Mouse (Mus musculus) lung, embryonic 15.5 days (tissue): Measurements from ENCODE around the gene Tbc1d22a. TPM values are rescaled to one million over a fixed set of nuclear protein-coding genes. Genes with fewer than 3 reads are reported as not detected.
"Not testable (repeated sequence)": the region's sequence is repeated elsewhere in the genome, so short reads cannot be mapped to it uniquely, and the experiment has no call there.

Experiments
- ATAC-seq: fragments of 200-750 bp; cut with Nextera tagmentation; 2 replicates; pipeline ENCODE4 v1.8.0; 2017; ENCODE audit warnings: moderate number of reproducible peaks, borderline replicate concordance; ENCODE audit not compliant: low FRiP score, low TSS enrichment; ENCODE audit errors: extremely low read depth
- H3K27ac ChIP-seq: fragments of 300-500 bp; sonication (generic); 2 replicates; pipeline ENCODE4 v1.5.1; 2015; ENCODE audit warnings: moderate library complexity, mild to moderate bottlenecking, inconsistent platforms
- H3K27me3 ChIP-seq: fragments of 300-500 bp; sonication (generic); 2 replicates; pipeline ENCODE4 v1.6.1; 2015; ENCODE audit warnings: inconsistent platforms
- H3K36me3 ChIP-seq: fragments of 300-500 bp; sonication (generic); 2 replicates; pipeline ENCODE4 v1.6.1; 2015; ENCODE audit warnings: inconsistent platforms
- H3K4me1 ChIP-seq: fragments of 300-500 bp; sonication (generic); 2 replicates; pipeline ENCODE4 v1.6.1; 2015; ENCODE audit warnings: inconsistent platforms
- H3K4me2 ChIP-seq: fragments of 300-500 bp; sonication (generic); 2 replicates; pipeline ENCODE4 v1.6.1; 2015; ENCODE audit warnings: inconsistent platforms, mild to moderate bottlenecking, moderate library complexity
- H3K4me3 ChIP-seq: fragments of 300-500 bp; sonication (generic); 2 replicates; pipeline ENCODE4 v1.5.1; 2015; ENCODE audit warnings: mild to moderate bottlenecking, inconsistent platforms
- H3K9ac ChIP-seq: fragments of 300-500 bp; sonication (generic); 2 replicates; pipeline ENCODE4 v1.6.1; 2015; ENCODE audit warnings: inconsistent platforms
- H3K9me3 ChIP-seq: fragments of 300-500 bp; sonication (generic); 2 replicates; pipeline ENCODE4 v1.6.1; 2016; ENCODE audit warnings: inconsistent platforms
- WGBS: fragments of 180-500 bp; shearing (Covaris S2); methylation state at CpG from one replicate; pipeline ENCODE4 v1.1.7; 2015; 5-methylcytosine and 5-hydroxymethylcytosine counted together
- polyA plus RNA-seq: library from polyadenylated mRNA; unstranded; fragments of >200 nt; fragmentation: Nextera tagmentation; extraction: Ambion mirVana; gene quantifications from 2 replicates; pipeline ENCODE4 v1.2.1, GENCODE M21; 2015

Gene Tbc1d22a
- polyA plus RNA-seq, 1 experiment from 2014 or later: 12.4 TPM

DNA sequence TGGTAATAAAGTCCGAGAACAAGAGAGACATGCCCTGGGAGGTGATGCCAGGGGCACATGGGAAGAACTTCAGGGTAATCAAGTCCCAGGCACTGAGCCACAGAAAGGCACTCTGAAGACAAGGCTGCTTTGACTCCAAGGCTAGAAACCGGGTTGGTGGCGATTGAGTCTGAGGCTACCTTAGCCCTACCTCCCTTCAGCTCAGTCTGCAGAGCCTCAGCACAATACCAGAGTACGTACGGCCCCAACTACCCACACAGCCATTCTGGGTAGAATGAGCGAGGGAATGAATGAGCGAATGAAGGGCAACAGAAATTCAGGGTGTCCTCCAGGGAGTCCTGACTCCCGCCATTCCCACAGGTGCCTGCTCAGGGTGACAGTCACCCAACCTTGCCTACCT, 30.8 kb upstream of the Tbc1d22a start:
- Histone ChIP-seq H3K27me3 (no peaks in the 10 kb centered on the region), H3K36me3 (no peaks in the 10 kb centered on the region), H3K4me1 (peaks cover 62% of the 10 kb centered on the region), H3K4me3 (no peak overlapping the region), H3K9ac (no peak overlapping the region), H3K27ac (no peak overlapping the region), H3K4me2 (peak overlapping the region; percentile 32), H3K9me3 (no peaks in the 10 kb centered on the region)
- 92% methylated on average over 8 of the region's 8 CpGs for WGBS
- no peak for ATAC-seq

DNA sequence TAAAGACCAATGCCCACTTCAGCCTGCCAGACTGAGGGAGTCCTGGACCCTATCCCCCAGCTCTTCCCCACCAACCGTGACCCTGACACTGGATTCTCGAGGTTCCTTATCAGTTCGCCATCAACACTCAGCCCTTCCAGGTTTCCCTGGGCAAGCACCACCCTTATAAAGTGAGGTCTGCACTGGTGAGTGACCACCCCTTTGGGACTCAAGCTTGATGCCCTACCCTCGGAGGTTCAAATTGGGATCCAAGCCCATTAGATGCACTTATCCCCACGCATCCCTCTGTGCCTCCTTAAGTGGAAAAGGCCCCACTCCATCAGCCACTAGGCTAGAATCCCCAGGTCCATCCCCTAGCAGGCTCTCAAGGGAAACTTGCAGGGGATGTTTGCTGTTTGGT, 30.2 kb upstream of the Tbc1d22a start:
- Histone ChIP-seq H3K4me2 (peak overlapping the region; percentile 88), H3K9ac (peak overlapping the region; percentile 81; the same call in 1 of the 2 replicates), H3K27ac (peak overlapping the region; percentile 80), H3K4me1 (peaks cover 64% of the 10 kb centered on the region), H3K36me3 (no peaks in the 10 kb centered on the region), H3K9me3 (no peaks in the 10 kb centered on the region), H3K4me3 (peak overlapping the region; percentile 69), H3K27me3 (no peaks in the 10 kb centered on the region)
- 56% methylated on average over 5 of the region's 5 CpGs for WGBS
- no peak for ATAC-seq

DNA sequence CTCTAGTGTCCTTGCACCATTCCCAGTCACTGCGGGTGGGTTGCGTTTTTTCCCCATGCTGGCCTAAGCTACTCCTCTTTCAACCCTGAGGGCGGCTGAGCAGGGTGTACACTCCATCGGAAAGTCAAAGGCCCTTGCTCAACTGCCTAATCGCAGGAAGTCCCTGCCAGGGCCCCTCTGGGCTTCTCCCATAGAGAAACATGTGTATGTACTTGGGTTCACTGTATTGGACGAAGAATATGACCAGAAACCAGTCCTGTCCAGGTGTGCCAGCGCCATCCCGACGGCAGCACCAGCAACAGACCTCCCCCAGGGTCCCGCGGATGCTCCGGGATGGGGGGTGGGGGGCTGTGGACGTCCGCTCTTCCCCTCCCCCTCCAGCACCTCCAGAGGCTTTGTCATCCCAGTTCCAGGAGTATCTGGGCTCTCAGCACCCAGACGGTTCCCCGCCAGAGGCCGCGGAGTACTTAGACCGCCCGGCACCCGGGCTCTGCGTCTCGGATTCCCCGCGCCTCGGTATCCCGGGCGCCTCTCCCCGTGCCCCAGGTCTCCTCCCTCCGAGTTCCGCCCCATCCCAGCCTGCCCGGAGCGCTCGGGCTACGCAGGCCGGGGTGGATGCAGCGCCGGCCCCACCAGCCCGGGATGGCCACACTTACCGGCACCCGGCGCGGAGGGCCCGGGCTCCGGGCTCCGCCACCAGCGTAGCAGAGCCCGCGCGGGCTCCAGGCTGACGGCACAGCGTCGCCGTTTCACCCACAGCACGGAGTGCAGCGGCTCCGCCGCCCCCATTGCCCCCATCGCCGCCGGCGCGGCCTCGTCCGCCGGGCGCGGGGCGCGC, 29.2 kb upstream of the Tbc1d22a start:
- Histone ChIP-seq H3K27ac (peak overlapping the region; percentile 80), H3K4me3 (peak overlapping the region; percentile 69), H3K27me3 (no peaks in the 10 kb centered on the region), H3K9me3 (no peaks in the 10 kb centered on the region), H3K4me1 (peaks cover 71% of the 10 kb centered on the region), H3K4me2 (peak overlapping the region; percentile 88), H3K36me3 (no peaks in the 10 kb centered on the region), H3K9ac (peak overlapping the region; percentile 81)
- peak; percentile 43 for ATAC-seq
- under 1% methylated on average over 70 of the region's 70 CpGs for WGBS

DNA sequence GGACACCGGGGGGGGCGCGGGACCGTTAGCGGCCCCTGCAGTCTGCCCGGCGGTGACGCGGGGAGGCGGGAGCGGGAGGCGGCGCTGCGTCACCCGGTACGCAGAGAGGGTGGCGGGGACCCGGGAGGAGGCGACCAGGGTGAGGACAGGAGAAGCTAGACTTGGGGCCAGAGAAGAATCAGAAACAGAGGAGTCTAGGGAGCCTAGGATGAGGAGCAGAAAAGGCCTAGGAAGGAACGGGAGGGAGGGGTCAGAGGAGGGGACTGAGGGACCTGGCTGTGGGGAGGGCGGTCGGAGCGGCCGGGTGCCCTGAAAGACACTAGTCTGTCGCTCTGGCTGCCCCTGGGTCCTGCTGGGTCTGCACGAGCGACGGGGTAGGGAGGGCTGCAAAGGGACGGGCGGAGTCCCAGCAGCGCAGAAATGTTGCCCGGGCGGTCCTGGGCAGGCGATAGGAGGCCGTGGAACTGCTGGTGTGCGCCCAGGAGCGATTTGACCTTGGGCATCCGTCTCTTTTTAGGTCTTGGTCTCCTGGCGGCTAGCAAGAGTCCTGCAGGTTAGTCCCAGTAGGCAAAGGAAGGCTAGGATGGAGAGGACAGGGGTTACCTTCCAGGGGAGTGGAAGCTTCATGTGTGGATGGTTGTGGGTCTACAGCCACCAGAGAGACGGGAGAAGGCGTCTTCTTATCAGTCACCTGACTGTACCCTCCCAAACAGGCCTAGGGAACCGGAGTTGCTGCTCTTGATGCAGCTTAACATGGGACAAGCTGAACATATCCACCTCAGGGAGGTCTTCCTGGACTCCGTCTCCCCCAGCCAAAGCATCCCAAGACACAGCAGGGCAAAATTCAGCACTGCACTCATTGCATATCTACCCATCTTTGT, 28.3 kb upstream of the Tbc1d22a start, which contains the start of gene Cerk:
Gene Cerk, minus strand, starts transcription at position 453 of the 881 bp plus-strand sequence.
- WGBS: 4% methylated on average over 43 of the region's 43 CpGs
- Histone ChIP-seq H3K4me1 (peaks cover 69% of the 10 kb centered on the region), H3K36me3 (no peaks in the 10 kb centered on the region), H3K9ac (peak within 1 kb of the TSS; percentile 81), H3K4me3 (peak within 1 kb of the TSS; percentile 69), H3K9me3 (no peaks in the 10 kb centered on the region), H3K4me2 (peak within 1 kb of the TSS; percentile 88), H3K27me3 (no peaks in the 10 kb centered on the region), H3K27ac (peak within 1 kb of the TSS; percentile 80)
- peak; percentile 55 for ATAC-seq

DNA sequence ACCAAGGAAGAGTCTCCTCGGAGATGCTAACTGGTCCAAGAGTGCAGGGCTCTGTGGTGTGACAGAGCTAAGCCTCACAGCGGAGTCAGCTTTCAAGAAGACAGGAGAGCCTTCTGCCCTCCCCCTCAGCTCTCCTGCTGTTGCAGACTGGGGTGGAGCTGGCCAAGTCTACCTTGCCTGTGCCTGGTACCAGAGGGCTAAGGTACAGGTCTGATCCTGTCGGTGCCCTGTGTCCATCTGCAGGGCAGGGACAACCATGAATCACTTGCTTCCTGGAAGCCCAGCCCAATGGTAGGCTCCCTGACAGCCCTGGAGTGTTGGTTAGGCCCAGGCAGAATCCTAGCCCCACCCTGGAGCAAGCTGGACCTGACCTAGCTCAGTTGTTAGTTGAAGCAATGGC, 27.6 kb upstream of the Tbc1d22a start:
- no peaks in the 10 kb centered on the region for H3K9me3 ChIP-seq
- no peaks in the 10 kb centered on the region for H3K36me3 ChIP-seq
- no peak overlapping the region for H3K4me2 ChIP-seq
- H3K27me3 ChIP-seq: no peaks in the 10 kb centered on the region
- 59% methylated on average over 3 of the region's 3 CpGs for WGBS
- H3K27ac ChIP-seq: no peak overlapping the region
- no peak overlapping the region for H3K4me3 ChIP-seq
- no peak for ATAC-seq
- H3K9ac ChIP-seq: no peak overlapping the region
- peaks cover 64% of the 10 kb centered on the region for H3K4me1 ChIP-seq

DNA sequence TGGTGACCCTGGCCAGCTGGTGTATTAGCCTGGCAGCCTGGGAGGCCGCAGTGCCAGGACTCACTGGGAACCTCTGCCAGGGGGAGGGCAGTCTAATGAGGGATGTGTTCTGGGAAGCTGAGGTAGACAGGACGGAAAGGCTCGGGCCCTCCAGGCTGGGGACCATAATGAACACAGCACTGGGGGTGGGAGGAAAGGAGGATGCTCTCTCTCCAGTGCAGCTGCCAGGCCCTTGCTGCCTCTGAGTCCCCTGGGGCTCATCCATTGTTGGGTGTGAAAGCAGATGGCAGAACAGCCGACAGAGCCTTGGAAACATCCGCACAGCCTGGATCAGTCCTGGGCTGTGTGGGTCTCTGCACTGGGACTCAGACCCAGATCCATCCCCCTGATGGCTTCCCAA, 26.1 kb upstream of the Tbc1d22a start:
- no peak for ATAC-seq
- H3K4me2 ChIP-seq: no peak overlapping the region
- peak overlapping the region; percentile 8; the same call in 1 of the 2 replicates for H3K9ac ChIP-seq
- H3K36me3 ChIP-seq: no peaks in the 10 kb centered on the region
- peaks cover 54% of the 10 kb centered on the region for H3K4me1 ChIP-seq
- WGBS: 60% methylated on average over 5 of the region's 5 CpGs
- no peaks in the 10 kb centered on the region for H3K9me3 ChIP-seq
- no peak overlapping the region for H3K4me3 ChIP-seq
- no peaks in the 10 kb centered on the region for H3K27me3 ChIP-seq
- peak overlapping the region; percentile 62 for H3K27ac ChIP-seq

DNA sequence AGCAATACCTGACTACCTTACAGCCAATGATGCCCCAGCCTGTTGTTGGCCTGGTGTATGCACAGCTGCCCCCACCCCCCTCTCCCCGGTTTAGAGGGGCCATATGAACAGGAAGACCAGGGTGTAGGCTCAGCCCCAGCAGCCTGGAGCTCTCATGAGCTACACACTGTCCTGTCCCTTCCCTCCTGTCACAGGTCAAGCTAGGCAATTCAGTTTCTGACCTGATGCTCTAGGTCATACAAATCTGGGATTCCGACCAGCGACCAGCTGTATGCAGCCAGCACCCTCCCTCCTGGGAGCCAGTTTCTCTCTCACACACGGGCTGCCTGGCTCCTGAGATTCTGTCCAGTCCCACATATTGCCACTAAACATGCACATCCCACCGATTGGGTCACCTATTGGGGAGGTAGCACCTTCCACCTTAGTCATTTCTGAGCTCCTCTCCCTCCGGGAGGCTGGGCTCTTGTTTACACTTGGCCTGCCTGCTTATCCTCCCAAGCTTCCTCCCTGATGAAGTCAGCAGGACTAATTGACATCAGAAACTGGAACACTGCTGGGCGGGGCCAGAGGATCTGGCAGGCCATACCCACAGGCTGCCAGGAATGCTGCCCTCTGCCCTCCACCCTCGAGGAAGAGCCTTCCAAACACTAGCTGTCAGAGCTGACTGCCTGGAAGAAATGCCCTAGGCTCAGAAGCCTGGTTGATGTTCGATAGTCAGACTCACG, 25.4 kb upstream of the Tbc1d22a start:
- H3K9me3 ChIP-seq: no peaks in the 10 kb centered on the region
- no peaks in the 10 kb centered on the region for H3K36me3 ChIP-seq
- H3K9ac ChIP-seq: peak overlapping the region; percentile 8; the same call in 1 of the 2 replicates
- no peaks in the 10 kb centered on the region for H3K27me3 ChIP-seq
- H3K4me2 ChIP-seq: peak overlapping the region; percentile 29
- WGBS: 22% methylated on average over 10 of the region's 10 CpGs
- H3K27ac ChIP-seq: peak overlapping the region; percentile 62
- H3K4me1 ChIP-seq: peaks cover 48% of the 10 kb centered on the region
- no peak overlapping the region for H3K4me3 ChIP-seq
- ATAC-seq: peak; percentile 50; the same call in 1 of the 2 replicates

DNA sequence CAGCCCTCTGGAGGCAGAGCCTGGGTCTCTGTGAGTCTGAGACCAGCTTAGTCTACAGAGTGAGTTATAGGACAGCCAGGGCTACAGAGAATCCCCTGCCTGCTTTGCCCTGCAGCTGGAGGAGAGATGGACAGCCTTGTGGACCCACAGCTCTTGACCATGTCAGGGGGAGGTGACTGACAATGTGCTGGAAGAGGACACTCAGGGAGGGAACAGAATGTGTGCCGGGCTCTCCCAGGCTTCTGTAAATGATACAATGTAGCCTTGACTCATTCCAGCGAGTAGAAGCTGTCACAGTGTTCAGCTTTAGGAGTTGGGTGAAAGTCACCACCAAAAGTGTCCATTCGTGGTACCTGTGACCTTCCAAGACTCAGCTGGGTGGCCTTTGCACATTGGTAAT, 23.9 kb upstream of the Tbc1d22a start:
- Histone ChIP-seq H3K9me3 (no peaks in the 10 kb centered on the region), H3K4me1 (peaks cover 42% of the 10 kb centered on the region), H3K4me3 (no peak overlapping the region), H3K4me2 (no peak overlapping the region), H3K27ac (no peak overlapping the region), H3K9ac (no peak overlapping the region), H3K27me3 (no peaks in the 10 kb centered on the region), H3K36me3 (no peaks in the 10 kb centered on the region)
- WGBS: 76% methylated on average over 3 of the region's 3 CpGs
- ATAC-seq: no peak

DNA sequence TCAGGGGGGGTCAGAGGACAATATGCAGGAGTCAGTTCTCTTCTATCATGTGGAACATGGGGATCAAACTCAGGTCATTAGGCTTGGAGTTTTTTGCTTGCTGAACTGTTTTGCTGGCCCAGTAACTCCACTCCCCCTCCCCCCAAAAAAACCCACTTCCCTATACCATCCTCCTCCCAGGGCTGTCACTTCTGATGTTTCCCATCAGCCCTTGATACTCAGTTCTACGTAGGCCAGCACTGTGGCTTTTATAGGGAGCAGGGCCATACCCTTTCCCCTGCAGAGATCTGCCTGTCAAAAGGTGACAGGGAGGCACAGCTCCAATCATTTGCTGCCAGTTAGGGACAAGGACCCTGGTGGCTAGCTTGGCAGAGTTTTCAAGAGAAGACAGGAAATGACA, 22.8 kb upstream of the Tbc1d22a start:
- Histone ChIP-seq H3K4me3 (no peak overlapping the region), H3K27me3 (no peaks in the 10 kb centered on the region), H3K36me3 (no peaks in the 10 kb centered on the region), H3K4me1 (peaks cover 35% of the 10 kb centered on the region), H3K27ac (no peak overlapping the region), H3K9me3 (no peaks in the 10 kb centered on the region), H3K4me2 (no peak overlapping the region), H3K9ac (no peak overlapping the region)
- 41% methylated on average over 1 of the region's 1 CpGs for WGBS
- no peak for ATAC-seq

DNA sequence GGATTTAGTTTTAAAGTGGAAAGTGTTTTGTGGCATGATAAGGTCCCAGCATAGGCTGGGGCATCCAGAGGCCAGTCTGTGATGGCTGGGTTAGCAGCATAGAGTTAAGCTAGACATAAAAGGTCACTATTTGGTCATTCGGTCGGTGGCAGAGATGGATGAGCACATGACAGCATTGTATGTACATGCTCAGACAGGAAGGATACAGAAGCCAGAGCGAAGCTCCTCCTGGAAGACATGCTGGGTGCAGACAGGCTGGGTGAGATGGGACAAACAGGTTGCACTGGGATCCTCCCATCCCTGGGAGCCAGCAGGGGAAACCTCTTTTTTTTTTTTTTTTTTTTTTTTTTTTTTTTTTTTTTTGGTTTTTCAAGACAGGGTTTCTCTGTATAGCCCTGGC, 22.3 kb upstream of the Tbc1d22a start:
- peaks cover 30% of the 10 kb centered on the region for H3K4me1 ChIP-seq
- H3K9me3 ChIP-seq: no peaks in the 10 kb centered on the region
- H3K4me3 ChIP-seq: no peak overlapping the region
- H3K9ac ChIP-seq: no peak overlapping the region
- no peaks in the 10 kb centered on the region for H3K36me3 ChIP-seq
- no peaks in the 10 kb centered on the region for H3K27me3 ChIP-seq
- ATAC-seq: no peak
- 36% methylated on average over 3 of the region's 3 CpGs for WGBS
- H3K4me2 ChIP-seq: no peak overlapping the region
- no peak overlapping the region for H3K27ac ChIP-seq

DNA sequence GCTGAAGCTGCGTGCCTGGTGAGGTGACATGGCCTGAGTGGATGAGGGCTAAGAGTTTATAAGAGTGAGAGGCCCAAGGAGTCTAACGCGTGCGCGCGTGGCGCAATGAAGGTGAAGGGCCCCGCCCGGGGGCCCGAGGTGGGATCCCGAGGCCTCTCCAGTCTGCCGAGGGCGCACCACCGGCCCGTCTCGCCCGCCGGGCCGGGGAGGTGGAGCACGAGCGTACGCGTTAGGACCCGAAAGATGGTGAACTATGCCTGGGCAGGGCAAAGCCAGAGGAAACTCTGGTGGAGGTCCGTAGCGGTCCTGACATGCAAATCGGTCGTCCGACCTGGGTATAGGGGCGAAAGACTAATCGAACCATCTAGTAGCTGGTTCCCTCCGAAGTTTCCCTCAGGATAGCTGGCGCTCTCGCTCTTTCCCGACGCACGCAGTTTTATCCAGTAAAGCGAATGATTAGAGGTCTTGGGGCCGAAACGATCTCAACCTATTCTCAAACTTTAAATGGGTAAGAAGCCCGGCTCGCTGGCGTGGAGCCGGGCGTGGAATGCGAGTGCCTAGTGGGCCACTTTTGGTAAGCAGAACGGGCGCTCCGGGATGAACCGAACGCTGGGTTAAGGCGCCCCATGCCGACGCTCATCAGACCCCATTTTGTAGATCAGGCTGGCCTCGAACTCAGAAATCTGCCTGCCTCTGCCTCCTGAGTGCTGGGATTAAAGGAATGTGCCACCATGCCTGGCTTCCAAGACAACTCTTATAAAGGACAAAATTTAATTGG, 19.4 kb upstream of the Tbc1d22a start:
- H3K9me3 ChIP-seq, H3K9ac ChIP-seq, H3K27me3 ChIP-seq, H3K4me1 ChIP-seq, H3K4me3 ChIP-seq, H3K36me3 ChIP-seq, H3K27ac ChIP-seq, H3K4me2 ChIP-seq: not testable (repeated sequence)
- 71% methylated on average over 55 of the region's 55 CpGs for WGBS
- ATAC-seq: peak; percentile 87
